Mouse (Mus musculus) R1 (cell line): ENCODE measurements at regions not wholly inside any gene's neighbourhood (a gene's known extent, or its start where the extent isn't known, plus 50 kb on each side); places are given as distances from the start of the nearest gene placed in this dataset.
"Not testable (repeated sequence)": the region's sequence is repeated elsewhere in the genome, so short reads cannot be mapped to it uniquely, and the experiment has no call there.

ENCODE experiments used
- DNase-seq: peaks from one replicate; pipeline ENCODE4 v3.0.0-alpha.2; 2018; ENCODE audit warnings: low read depth, low spot score

DNA sequence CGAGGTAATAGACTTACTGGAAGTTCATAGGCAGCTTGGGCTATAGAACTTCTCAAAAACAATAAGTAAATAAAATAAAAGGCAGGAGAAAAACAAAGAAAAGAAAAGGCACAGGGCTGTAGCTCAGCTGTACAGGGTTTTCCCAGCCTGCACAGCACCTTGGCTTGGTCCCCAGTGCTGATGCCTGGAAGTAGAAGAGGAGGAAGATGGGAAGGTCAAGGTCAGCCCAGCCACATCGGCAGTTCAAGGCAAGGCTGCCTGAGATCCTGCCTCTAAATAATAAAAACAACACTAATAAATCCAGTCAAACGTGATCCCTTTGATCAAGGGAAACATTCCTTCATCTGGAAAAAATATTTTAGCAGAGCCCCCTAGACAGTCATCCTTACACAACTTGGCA lies 103.1 kb downstream of the Cenpf start:
- no peak for DNase-seq

DNA sequence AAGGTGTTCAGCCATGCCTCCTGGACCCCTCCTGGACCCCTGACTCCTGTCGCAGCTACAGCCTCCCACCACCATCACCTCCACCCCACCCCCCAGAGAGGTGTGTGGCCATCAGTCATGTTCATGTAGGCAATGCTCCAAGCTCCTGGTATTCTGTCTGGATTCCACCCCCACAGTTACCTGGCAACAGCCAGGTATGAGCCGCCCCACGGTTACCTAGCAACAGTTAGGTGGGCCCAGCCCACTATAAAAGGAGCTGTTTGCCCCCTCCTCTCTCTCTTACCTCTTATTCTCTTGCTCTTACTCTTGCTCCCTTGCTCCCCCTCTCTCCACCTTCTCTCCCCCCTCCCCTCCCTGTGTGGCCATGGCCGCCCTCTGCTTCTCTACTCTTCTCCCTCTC lies 106.5 kb downstream of the Cenpf start:
- DNase-seq, result peak; percentile 71

DNA sequence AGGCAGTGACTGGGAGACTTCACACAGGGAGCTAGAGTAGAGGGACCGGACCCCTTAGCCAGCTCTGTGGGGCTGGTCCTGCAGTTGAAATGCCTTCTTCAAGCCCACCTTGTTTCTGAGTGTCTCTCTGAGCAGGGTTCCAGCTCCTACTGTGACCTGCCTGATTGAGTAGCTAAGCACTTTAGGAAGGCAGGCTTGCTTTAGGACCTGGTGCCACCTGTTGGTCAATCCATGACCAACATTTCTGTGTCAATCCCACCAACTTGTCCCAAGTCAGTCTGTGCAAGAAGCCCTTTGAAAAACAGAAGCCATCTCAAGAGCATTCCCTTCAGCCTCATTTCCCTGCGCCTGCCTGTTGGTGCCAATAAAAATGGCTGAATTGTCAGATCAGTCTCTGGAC lies 108.5 kb downstream of the Cenpf start:
- DNase-seq, result peak; percentile 59

DNA sequence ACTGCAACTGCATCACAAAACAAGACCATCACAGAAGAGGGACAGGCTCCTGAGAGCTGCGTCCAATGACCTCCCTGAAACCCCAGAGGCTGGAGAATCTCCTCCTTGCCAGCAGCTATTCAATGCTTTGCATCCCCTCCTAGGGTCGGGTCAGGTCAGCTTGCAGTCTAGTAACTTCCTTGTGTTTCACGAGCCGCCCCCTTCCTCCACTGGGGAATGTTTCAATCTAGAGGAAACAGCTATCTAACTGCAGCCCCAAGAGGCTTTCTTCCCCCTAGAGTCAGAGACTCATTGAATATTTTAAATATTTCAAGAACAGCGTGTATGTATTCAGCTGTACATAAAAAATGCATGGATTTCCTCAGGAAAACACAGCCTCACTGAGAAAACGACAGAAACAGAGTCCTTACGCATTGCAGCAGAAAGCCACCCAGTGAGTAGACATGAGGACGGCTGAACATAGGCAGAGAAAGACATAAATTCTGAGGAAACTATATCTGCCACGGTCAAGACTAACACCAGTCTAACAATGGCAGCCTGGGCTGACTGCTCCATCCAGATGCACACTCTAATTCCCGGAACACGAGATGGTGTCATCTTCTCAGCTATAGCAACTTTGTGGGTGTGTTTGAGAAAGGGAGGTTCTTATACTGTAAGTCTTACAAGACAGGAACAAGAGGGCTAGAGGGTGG lies 111.4 kb downstream of the Cenpf start:
- DNase-seq, result no peak

DNA sequence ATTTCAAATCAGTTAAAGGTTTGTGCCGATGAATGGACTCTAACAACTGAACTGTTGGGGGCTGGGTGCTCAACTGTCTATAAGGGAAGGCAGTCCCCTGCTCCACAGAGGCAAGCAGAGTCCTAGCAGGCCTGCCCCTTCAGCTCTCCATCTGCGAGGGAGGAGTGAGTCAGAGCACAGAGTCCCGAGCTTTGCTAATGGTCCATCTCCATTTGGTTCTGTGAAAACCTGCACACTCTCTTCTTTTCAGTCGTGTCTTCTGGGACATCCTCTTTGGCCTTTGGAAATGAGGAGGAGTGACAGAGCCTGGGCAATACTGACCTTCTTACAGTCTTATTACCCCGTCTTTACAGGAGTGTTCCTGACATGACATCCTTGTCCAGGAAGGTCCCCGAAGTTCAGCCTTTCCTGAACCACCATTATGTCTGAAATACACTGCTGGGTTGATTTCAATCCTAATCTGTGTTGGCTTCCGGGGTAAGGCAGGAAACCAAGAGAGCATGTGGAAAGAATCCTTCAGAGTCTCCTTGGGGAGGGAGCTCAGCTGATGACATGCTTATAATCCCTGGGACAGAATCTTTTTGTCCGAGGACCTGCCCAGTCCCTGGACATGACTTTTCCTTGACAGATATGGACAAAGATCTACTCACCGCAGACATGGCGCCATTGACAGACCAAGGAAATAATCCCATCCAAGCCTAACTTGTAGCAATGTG lies 112.2 kb downstream of the Cenpf start:
- no peak for DNase-seq

DNA sequence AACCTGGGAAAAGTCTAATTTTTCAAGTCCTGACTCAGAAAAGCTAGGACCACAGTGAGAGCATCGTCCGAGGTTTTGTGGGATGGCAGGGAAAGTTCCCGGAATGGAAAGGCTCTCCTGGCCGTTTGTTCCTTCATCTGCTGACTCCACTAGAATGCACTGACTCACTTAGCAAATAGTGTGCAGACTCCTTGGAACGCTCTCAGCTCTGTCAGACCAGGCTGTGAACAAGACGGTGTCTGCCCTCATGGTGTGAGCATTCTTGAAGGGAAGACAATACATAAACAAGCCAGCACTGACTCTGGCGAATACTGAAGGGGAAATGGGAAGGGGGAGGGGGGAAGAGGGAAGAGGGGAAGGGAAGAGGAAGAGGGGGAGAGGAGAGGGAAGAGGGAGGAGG lies 121.4 kb downstream of the Cenpf start:
- no peak for DNase-seq

DNA sequence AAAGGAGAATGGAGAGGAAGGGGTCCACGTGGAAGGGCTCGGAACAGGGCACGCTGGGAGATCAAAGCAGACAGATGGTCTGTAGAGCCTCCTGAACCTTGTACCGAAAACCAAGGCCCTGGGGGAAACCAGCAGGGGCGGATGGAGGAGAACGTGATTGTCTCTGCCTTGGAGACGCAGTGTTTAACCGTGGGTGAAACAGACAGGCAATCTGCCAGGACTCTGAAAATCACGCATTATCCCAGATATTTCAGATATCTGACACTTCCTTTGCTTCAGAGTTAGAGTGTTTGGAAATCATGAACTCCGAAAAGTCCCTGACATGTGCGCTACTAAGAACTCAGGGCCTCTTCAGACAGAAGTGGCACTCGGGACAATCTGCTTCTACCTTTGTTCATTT lies 126.1 kb downstream of the Cenpf start:
- no peak for DNase-seq

DNA sequence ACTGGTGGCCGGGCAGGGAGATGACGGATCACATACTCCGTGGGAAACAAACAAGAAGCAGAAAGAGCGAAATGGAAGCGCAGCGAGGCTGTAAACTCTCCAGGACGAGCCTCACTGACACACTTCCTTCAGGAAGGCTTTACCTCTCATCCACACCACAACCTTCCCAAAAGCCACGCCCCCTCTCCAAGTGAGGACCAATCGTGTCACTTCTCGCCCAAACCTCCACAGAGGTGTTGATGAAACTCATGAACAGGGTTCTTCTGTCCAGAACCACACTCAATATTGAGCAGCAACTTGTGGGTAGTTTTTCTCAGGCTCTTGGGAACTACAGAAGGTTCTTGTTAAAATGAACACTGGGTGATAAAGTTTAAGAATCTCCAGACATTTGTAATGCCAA lies 127.3 kb downstream of the Cenpf start:
- peak; percentile 53 for DNase-seq

DNA sequence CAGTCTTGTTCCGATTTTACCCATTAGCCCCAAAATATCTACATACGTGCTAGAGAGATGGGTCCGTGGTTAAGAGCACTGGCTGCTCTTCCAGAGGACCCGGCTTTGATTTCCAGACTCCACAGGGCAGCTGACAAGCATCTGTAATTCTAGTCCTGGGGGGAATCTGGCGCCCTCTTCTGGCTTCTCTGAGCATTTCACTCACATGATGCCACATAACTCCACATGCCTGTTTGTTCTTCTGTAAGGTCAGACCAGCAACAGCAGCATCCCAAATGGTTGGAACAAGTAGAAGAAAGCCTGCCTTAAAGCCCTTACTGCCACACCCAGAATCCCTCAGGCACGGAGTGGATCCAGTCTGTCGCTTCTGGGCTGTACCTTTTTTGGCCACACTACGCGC lies 137.0 kb downstream of the Cenpf start:
- peak; percentile 85 for DNase-seq

DNA sequence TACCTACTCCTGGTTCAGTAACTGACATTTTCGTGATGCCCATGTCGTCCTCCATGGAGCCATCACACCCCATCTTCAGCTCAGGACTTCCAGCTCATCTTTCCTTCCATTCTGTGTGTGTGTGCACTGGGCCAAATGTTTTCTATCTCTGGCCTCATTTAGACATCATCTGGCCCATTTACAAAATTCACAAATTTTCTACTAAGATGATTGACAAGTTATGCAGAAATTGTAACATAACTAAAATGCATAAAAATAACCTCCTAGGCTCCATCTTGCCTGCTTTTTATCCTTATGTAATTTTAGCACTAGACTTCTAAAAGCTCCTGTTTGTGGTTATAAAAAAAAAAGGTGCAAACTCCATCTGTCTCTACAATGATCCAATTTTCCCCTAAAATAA lies 130.8 kb upstream of the Kcnk2 start:
- no peak for DNase-seq

DNA sequence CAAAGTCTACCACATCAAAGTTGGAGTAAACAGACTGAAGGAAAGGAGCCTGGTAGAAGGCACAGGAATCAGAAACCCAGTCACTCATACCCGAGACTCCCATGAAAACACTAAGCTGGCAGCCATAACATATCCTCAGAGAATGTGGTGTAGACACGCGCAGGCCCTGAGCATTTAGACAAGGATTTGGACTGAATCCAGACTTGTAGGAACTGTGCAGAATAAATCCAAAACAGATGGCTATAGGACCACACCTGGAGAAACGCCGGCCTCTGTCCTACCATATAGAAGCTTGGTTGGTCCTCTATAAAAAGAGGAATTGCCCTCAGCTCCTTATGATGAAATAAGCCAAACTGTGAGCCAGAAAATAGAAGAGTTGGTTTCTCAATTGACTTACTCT lies 124.3 kb upstream of the Kcnk2 start:
- no peak for DNase-seq

DNA sequence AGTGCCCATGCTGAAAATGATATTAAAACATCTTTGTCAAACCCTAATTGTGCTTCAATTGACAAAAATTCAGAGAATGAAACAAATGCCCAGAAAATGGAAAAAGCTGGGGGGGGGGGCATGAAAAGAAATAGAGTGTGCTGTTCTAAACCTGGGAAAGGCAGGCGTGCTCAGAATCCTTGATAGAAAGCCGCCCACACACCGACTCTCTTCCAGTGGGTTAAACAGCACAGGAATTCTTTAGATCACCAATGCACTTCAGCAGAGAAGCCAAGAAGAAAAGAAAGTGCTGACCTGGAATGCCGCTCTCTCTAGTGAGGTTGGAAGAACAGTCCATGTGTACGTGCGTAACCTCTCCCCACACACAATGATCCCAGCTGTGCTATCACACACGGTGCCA lies 113.4 kb upstream of the Kcnk2 start:
- DNase-seq, result no peak

DNA sequence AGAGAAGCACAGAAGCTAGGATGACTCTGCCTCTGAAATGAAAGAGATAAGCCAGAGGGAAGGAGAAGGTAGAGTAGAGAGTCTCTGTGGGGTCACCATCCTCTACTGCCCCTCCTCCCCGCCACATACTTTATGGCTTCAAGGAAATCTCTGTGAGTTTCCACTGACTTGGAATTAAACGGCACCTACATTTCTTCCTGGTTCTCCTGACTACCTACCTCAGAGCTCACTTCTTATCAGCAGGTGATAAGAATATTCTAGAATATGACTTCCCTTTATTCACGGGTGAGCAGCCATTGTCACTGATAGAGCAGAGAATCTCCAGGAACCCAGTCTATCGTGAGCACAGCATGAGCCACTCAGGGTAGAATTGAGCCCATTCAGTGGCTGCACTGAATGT lies 111.3 kb upstream of the Kcnk2 start:
- DNase-seq, result peak; percentile 16

DNA sequence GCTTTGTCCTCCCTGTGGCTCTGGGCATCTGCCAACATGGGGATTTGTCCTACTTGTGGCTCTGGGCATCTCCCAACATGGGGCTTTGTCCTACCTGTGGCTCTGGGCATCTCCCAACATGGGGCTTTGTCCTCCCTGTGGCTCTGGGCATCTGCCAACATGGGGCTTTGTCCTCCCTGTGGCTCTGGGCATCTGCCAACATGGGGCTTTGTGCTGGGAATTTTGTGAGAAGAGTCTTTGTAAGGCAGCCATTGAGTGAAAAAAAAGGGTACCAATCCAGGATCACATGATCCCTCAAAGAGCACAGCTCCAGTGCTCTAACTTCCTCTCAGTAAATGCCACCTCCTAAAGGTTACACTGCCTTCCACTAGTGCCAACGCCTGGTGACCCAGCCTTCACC lies 105.2 kb upstream of the Kcnk2 start:
- DNase-seq, result not testable (repeated sequence)

DNA sequence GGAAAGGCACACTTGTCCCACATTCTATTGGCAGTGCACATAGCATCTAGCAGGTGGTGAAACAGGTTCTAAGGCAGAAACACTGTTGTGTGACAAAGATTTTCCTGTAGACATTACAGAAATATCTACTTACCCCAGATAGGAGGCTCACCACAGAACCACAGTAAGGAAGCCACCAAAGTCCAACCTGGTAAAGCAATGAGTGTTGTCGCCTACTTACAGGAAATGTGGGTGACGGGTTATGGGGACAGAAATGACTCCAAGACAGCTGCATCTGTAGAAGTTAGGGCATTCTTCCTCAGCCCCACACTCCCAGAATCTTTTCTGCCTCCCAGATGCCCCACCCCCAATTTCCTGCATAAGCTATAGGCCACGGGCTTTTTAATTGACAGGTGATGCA lies 97.6 kb upstream of the Kcnk2 start:
- no peak for DNase-seq

DNA sequence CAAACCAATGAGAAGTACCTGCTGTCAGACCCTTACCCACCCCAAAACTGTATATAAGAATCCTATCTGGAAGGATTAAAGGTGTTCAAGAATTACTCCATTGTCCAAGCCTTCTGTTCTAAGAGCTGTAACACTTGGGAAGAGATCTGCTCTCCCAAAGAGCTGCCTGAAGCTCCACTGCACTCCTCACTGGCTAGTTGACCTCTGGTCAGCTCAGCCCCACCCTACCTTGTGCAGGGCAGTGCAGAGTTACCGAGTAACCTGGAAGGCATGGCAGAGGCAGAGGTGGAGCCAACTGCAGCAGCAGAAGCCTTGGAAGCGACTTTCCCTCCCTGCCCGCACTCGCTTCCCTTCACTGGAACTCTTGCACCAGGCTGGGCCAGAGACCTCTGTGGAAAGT lies 97.1 kb upstream of the Kcnk2 start:
- DNase-seq, result no peak

DNA sequence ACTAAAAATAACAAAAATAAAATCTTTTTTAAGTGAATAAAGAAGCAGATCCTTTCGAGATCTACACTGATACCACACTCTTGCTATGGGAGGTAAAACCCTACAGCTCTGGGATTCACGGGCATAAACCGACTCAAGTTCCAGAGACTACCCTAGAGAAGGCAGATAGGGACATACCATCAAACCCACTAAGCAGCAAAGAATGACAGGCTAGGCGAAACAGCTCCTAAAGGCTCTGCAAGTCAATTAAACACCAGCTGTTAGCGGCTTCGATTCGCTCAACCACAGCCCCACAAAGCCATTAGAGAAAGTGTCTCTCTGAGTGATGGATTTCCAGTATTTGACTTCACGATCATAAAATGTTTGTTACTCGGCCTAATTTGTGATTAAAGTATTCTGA lies 95.0 kb upstream of the Kcnk2 start:
- no peak for DNase-seq

DNA sequence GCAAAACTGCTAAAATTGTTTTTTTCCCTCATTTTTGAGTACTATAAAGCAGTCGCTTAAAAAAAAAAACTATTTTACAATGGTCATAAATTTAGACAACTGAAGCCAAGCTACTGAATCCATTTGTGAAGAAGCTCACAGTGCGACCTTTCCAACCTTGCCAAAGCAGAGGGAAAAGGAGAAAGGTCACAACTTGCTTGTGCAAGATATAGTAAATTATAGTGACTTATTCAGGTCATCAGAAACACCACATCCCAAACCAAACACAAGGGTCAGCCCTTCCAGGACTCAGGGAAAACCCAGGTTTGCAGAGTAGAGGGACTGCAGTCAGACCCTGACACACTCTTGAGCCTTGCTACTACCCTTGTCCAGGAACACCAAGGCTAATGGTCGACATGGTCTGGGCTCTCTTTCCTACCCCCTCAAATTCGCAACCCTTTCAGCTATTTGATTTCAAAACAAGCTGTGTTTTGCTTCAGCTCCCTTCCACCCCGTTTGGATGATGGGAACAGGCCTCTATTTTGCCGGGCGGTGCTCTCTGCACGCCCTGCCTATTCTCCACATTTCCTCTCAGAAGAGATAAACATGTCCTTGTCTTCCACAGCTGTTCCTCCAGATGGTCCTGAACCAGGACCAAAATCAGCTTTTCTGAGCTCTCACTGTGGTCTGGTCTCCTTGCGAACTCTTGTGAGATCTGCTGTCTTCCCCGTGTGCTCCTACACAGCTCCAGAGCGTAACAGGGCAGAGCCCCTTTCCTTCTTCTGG lies 93.5 kb upstream of the Kcnk2 start:
- DNase-seq, result no peak

DNA sequence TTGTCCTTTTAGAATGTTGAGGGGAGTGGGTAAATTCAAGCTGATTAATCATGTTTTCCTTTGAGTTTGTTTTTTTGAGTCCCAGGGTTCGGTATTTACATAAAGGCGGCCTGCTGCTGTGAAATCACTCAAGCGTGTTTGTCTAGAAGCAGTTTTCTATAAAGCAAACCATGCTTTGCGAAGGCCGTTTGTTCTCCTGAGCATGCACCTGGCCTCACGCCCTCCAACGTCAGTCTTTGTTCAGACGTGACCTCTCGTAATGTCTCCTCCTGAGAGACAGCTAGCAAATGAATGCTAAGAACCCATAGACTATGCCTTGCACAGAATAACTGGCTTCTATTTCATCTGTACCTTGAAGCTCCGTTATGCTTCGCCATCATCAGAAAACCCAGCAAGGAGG lies 92.8 kb upstream of the Kcnk2 start:
- DNase-seq, result peak; percentile 24

DNA sequence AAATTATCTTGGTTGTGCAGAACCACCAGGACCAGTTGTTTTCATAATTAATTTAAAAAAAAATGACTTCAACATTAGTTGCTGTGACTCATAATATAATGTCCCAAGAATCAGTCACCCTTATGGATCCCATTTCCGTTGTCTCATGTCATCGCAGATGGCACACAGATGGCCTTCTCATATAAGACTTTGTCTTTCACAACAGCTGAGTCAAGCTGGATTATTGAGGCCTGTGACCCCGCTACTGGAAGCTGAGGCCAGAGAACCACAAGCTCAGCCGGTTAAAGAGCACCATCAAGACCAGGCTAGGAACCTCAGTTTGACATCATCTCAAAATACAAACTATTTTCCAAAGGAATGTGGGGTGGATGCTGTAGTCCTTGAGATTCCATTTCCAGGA lies 83.3 kb upstream of the Kcnk2 start:
- no peak for DNase-seq

DNA sequence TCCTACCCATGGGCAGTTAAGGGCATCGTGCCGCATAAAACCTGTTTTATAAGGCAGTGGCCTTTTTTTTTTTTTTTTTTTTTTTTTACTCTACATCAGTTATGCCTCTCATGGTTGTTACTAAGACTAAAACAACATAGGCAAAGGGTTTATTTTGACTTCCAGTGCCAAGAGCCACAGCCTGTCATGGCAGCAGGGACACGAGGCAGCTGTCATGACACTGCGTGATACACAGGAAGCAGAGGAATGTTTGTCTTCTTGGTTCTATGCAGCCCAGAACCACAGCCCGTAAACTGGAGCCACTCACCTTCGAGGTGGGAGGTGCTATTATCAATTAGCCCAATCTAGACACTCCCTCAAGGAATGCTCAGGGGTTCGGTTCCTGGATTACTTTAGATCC lies 81.3 kb upstream of the Kcnk2 start:
- no peak for DNase-seq

DNA sequence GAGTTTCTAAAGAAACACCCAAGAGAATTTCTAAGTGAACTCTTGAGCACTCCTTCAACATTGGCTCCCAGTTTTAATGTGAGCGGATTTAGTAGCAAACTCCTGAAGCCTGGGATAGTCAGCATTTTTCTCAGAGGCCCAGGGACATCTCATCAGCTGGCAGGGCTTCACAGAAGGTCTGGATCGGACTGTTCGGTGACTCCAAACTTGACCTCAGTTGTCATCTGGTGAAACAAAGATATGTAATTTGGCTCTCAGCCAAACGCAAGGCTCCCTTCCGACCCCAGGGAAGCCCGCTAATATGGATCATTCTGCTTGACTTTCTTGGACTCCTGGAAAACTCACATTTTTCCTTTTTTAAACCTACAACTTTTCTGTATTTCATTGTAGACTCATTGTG lies 76.0 kb upstream of the Kcnk2 start:
- DNase-seq, result no peak

DNA sequence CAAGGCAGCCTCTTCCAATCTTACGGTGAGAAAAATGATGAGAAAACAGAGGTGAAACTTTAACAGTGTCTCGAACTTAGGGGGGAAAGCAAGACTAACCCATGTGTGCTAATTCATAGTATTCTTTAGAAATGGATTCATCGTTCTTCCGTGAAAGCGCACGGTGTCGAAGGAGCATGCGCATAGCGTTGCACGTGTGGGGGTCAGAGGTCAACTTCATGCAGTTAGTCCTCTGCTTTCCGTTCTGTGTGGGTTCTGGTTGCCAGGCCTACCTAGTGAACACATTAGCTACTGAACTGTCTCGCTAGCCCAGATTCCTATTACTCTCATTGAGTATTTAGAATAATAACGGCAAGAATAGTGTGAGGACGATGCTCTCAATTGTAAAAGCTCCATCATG lies 74.7 kb upstream of the Kcnk2 start:
- DNase-seq, result no peak
